Mouse (Mus musculus) cerebellum, adult 2 months (tissue): ENCODE results near the gene Sowahb.

Experiments used
- CTCF ChIP-seq: fragments of 200-500 bp; IDR thresholded peaks from 2 replicates; pipeline ENCODE4 v1.5.1; 2011; ENCODE audit warnings: low read depth, mild to moderate bottlenecking, control low read depth, low read length, moderate library complexity, borderline replicate concordance; ENCODE audit not compliant: insufficient read depth
- POLR2A ChIP-seq: fragments of 200-500 bp; IDR thresholded peaks from 2 replicates; pipeline ENCODE4 v1.6.1; 2011; ENCODE audit warnings: low read length, control low read depth, borderline replicate concordance; ENCODE audit not compliant: insufficient read depth

DNA sequence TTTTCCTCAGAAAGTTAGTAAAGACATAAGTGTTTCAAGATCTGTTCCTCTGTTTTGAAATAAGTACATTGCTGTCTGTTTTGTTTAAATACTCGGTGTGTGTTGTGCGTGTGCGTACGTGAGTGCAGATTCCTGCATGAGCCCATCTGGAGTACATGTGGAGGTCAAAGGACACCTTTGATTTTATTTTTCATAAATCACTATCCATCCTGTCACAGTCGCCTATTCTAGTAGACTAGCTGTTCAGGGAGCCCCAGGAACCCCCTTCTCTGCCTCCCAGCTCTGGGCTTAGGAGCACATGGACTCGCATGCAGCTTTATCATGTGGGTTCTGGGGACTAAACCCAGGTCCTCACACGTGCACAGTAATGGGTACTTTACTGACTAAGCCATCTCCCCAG is 8.6 kb downstream of the Sowahb start:
- TF ChIP-seq POLR2A: no peak
- no peak for TF ChIP-seq CTCF
